Mouse (Mus musculus) ovary, adult 18-20 months (tissue): ENCODE results near the gene Mrpl48.
"Not testable (repeated sequence)": the region's sequence is repeated elsewhere in the genome, so short reads cannot be mapped to it uniquely, and the experiment has no call there.

ENCODE experiments used
- DNase-seq: peaks from one replicate; pipeline ENCODE4 v3.0.0; 2022; ENCODE audit warnings: low spot score, mixed read lengths

The Mrpl48 gene

GRCm38 (mm10) chr7:100589816-100590215 is 18.3 kb downstream of the Mrpl48 start:
- DNase-seq, result no peak

- peak; percentile 78 for DNase-seq
Measured at GRCm38 (mm10) chr7:100582727-100583236, 25.3 kb downstream of the Mrpl48 start.

GRCm38 (mm10) chr7:100582235-100582634 is 25.9 kb downstream of the Mrpl48 start:
- no peak for DNase-seq

GRCm38 (mm10) chr7:100578794-100579193 is 29.3 kb downstream of the Mrpl48 start:
- DNase-seq, result no peak

GRCm38 (mm10) chr7:100572704-100573103 is 35.4 kb downstream of the Mrpl48 start:
- DNase-seq, result no peak

GRCm38 (mm10) chr7:100572061-100572460 is 36.0 kb downstream of the Mrpl48 start:
- no peak for DNase-seq

- DNase-seq, result no peak
Measured at GRCm38 (mm10) chr7:100570930-100571715, 37.0 kb downstream of the Mrpl48 start.

- DNase-seq, result no peak
Measured at GRCm38 (mm10) chr7:100569907-100570306, 38.2 kb downstream of the Mrpl48 start.

- not testable (repeated sequence) for DNase-seq
Measured at GRCm38 (mm10) chr7:100567238-100567637, 40.9 kb downstream of the Mrpl48 start.

- DNase-seq, result no peak
Measured at GRCm38 (mm10) chr7:100561861-100562587, 46.1 kb downstream of the Mrpl48 start.

GRCm38 (mm10) chr7:100559331-100559730 is 48.8 kb downstream of the Mrpl48 start:
- no peak for DNase-seq

- DNase-seq, result no peak
Measured at GRCm38 (mm10) chr7:100557241-100557640, 50.9 kb downstream of the Mrpl48 start.

GRCm38 (mm10) chr7:100555431-100555951 is 52.6 kb downstream of the Mrpl48 start:
- DNase-seq, result no peak

- DNase-seq, result no peak
Measured at GRCm38 (mm10) chr7:100554939-100555338, 53.2 kb downstream of the Mrpl48 start.

- DNase-seq, result no peak
Measured at GRCm38 (mm10) chr7:100550338-100551007, 57.6 kb downstream of the Mrpl48 start.

- no peak for DNase-seq
Measured at GRCm38 (mm10) chr7:100549796-100550195, 58.3 kb downstream of the Mrpl48 start.

GRCm38 (mm10) chr7:100547631-100548030 is 60.5 kb downstream of the Mrpl48 start:
- DNase-seq, result no peak

- DNase-seq, result no peak
Measured at GRCm38 (mm10) chr7:100544437-100544836, 63.7 kb downstream of the Mrpl48 start.

GRCm38 (mm10) chr7:100539516-100539915 is 68.6 kb downstream of the Mrpl48 start:
- no peak for DNase-seq

- no peak for DNase-seq
Measured at GRCm38 (mm10) chr7:100537519-100537902, 70.6 kb downstream of the Mrpl48 start.

- peak; percentile 75 for DNase-seq
Measured at GRCm38 (mm10) chr7:100536804-100537518, 71.1 kb downstream of the Mrpl48 start, which contains the start of gene Coa4. Gene Coa4 (plus strand): TSS chr7:100537071.

- DNase-seq, result no peak
Measured at GRCm38 (mm10) chr7:100535831-100536230, 72.3 kb downstream of the Mrpl48 start.
